Mouse (Mus musculus) liver, adult (tissue): ENCODE results near the gene Amy2a3.
"Not testable (repeated sequence)": the region's sequence is repeated elsewhere in the genome, so short reads cannot be mapped to it uniquely, and the experiment has no call there.

ENCODE experiments used
- GATA4 ChIP-seq: IDR thresholded peaks from 2 replicates; pipeline ENCODE4 v1.6.1; 2014; ENCODE audit warnings: mild to moderate bottlenecking, low read length; ENCODE audit not compliant: insufficient replicate concordance

The Amy2a3 gene

DNA sequence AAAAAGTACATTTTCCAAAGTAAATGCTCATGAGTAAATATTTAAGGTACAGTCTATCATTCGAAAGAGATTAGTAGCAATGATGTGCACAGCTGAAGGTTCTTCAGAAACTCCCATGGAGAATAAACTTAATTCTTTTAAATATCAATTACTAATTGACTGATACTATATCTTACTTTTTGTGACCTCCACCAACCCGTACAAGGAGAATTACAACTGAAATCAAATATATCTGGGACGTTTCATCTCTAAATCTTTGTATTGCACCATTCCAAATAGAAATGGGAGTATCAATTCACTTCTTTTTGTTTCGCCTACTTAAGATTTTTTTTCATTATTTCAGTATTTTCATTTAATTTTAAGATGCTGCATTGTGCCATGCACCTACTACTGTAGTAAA is at the start of gene Amy2a3:
TSS of gene Amy2a3 (minus strand) at position 101 of the 400 bp plus-strand sequence.
- TF ChIP-seq GATA4: not testable (repeated sequence)

GRCm38 (mm10) chr3:113356558-113356957 is 32.7 kb upstream of the Amy2a3 start, which contains the start of gene Amy2a2:
Gene Amy2a2 (minus strand): TSS chr3:113356658.
- not testable (repeated sequence) for TF ChIP-seq GATA4

DNA sequence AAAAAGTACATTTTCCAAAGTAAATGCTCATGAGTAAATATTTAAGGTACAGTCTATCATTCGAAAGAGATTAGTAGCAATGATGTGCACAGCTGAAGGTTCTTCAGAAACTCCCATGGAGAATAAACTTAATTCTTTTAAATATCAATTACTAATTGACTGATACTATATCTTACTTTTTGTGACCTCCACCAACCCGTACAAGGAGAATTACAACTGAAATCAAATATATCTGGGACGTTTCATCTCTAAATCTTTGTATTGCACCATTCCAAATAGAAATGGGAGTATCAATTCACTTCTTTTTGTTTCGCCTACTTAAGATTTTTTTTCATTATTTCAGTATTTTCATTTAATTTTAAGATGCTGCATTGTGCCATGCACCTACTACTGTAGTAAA is 32.5 kb downstream of the Amy2a3 start, which contains the start of gene Amy2a4:
TSS of gene Amy2a4 (minus strand) at position 101 of the 400 bp plus-strand sequence.
- not testable (repeated sequence) for TF ChIP-seq GATA4
